In genomic region chr7:16992451-16992807, GRCm38 (mm10) we compare ENCODE assay signal across 8 mouse cellular contexts. TPM values are rescaled to one million over a fixed set of nuclear protein-coding genes. Genes with fewer than 3 reads are reported as not detected.
DNase-seq lines count a peak whose midpoint lies in the region; ATAC-seq and TF ChIP-seq lines count a peak whose summit lies in the region.

Gene Ccdc8 (plus strand): TSS chr7:16992708.

- TF ChIP-seq EP300 in stomach, postnatal 0 days (optimal IDR thresholded peaks at IDR 0.05) = no peak

- H3K9me3 ChIP-seq in erythroblast, embryonic 14.5 days (ENCODE audit: control insufficient read depth, low read length) = no peaks in the 10 kb centered on the region
- no peaks in the 10 kb centered on the region for H3K9me3 ChIP-seq in limb, embryonic 14.5 days (ENCODE audit: control insufficient read depth, low read length)
- no peaks in the 10 kb centered on the region for H3K9me3 ChIP-seq in stomach, postnatal 0 days (ENCODE audit: control insufficient read depth, low read length)

- H3K36me3 ChIP-seq in erythroblast, embryonic 14.5 days (ENCODE audit: control insufficient read depth) = peaks cover under 1% of the 10 kb centered on the region
- no peaks in the 10 kb centered on the region for H3K36me3 ChIP-seq in testis, adult 2 months (ENCODE audit: control insufficient read depth, insufficient read depth, low read length)
- H3K36me3 ChIP-seq in limb, embryonic 14.5 days (ENCODE audit: control insufficient read depth, insufficient read depth, low read length) = peaks cover 8% of the 10 kb centered on the region
- H3K36me3 ChIP-seq in stomach, postnatal 0 days (ENCODE audit: control insufficient read depth, insufficient read depth, low read length) = no peaks in the 10 kb centered on the region

- H3K4me1 ChIP-seq in erythroblast, embryonic 14.5 days (ENCODE audit: control insufficient read depth) = peaks cover 25% of the 10 kb centered on the region
- peaks cover 19% of the 10 kb centered on the region for H3K4me1 ChIP-seq in testis, adult 2 months (ENCODE audit: control insufficient read depth, insufficient read depth, low read length)
- peaks cover 56% of the 10 kb centered on the region for H3K4me1 ChIP-seq in limb, embryonic 14.5 days (ENCODE audit: control insufficient read depth, insufficient read depth, low read length)
- H3K4me1 ChIP-seq in stomach, postnatal 0 days (replicated peaks; ENCODE audit: control insufficient read depth, insufficient read depth) = peaks cover 2% of the 10 kb centered on the region; the same call in 1 of the 2 replicates

- H3K27ac ChIP-seq in testis, adult 2 months (ENCODE audit: control insufficient read depth, insufficient read depth, low read depth, low read length) = peak within 1 kb of the TSS; percentile 3; the same call in 1 of the 2 replicates
- peak within 1 kb of the TSS; percentile 92 for H3K27ac ChIP-seq in limb, embryonic 14.5 days (replicated peaks; ENCODE audit: low read depth, low read length)
- H3K27ac ChIP-seq in stomach, postnatal 0 days (replicated peaks) = peak within 1 kb of the TSS; percentile 85

- no peak for TF ChIP-seq CTCF in testis, adult 2 months (IDR thresholded peaks at IDR 0.05; ENCODE audit: control insufficient read depth, insufficient read depth, insufficient replicate concordance, low read depth, low read length)
- TF ChIP-seq CTCF in stomach, postnatal 0 days (IDR thresholded peaks at IDR 0.05; ENCODE audit: low read depth) = no peak

- H3K27me3 ChIP-seq in erythroblast, embryonic 14.5 days (ENCODE audit: control insufficient read depth) = peaks cover 22% of the 10 kb centered on the region
- H3K27me3 ChIP-seq in testis, adult 2 months (ENCODE audit: control insufficient read depth, insufficient read depth, low read length) = no peaks in the 10 kb centered on the region
- H3K27me3 ChIP-seq in limb, embryonic 14.5 days (ENCODE audit: control insufficient read depth, insufficient read depth, low read length) = no peaks in the 10 kb centered on the region
- no peaks in the 10 kb centered on the region for H3K27me3 ChIP-seq in stomach, postnatal 0 days (ENCODE audit: control insufficient read depth, insufficient read depth, low read length)

- peak within 1 kb of the TSS; percentile 55 for H3K4me3 ChIP-seq in erythroblast, embryonic 14.5 days (replicated peaks)
- H3K4me3 ChIP-seq in testis, adult 2 months (ENCODE audit: control insufficient read depth, low read depth, low read length) = no peak within 1 kb of the TSS
- peak within 1 kb of the TSS; percentile 75 for H3K4me3 ChIP-seq in limb, embryonic 14.5 days (replicated peaks; ENCODE audit: low read length)
- peak within 1 kb of the TSS; percentile 57 for H3K4me3 ChIP-seq in stomach, postnatal 0 days (ENCODE audit: low read depth, low read length)

- WGBS in limb, embryonic 14.5 days = 93% methylated on average over 5 of the region's 5 CpGs
- 94% methylated on average over 5 of the region's 5 CpGs for WGBS in stomach, postnatal 0 days

- TF ChIP-seq POLR2A in testis, adult 2 months (IDR thresholded peaks at IDR 0.05; ENCODE audit: control insufficient read depth, low read depth, low read length) = no peak
- no peak for TF ChIP-seq POLR2A in limb, embryonic 14.5 days (IDR thresholded peaks at IDR 0.05; ENCODE audit: borderline replicate concordance, extremely low read depth, insufficient read depth, insufficient read length)

- no peak for ATAC-seq in erythroblast, adult 5-6 weeks (replicated peaks; ENCODE audit: low FRiP score, poor library complexity, severe bottlenecking)
- no peak for ATAC-seq in limb, embryonic 14.5 days (ENCODE audit: low FRiP score, low read depth)
- ATAC-seq in stomach, postnatal 0 days (ENCODE audit: low FRiP score, low TSS enrichment) = no peak

- H3K9ac ChIP-seq in limb, embryonic 14.5 days (ENCODE audit: low read depth, low read length, severe bottlenecking) = peak within 1 kb of the TSS; percentile 85; the same call in 1 of the 2 replicates
- H3K9ac ChIP-seq in stomach, postnatal 0 days (ENCODE audit: low read length) = peak within 1 kb of the TSS; percentile 70

- DNase-seq in testis, postnatal 14 days (ENCODE audit: low spot score) = no peak
- DNase-seq in limb, embryonic 14.5 days (ENCODE audit: low spot score) = no peak
- DNase-seq in stomach, postnatal 0 days (ENCODE audit: low spot score) = no peak
- DNase-seq in frontal cortex, postnatal 36 days (ENCODE audit: low spot score in 2 of 2) = no peak
- DNase-seq in cerebellum, adult 11-12 months = no peak

- peak within 1 kb of the TSS; percentile 86 for H3K4me2 ChIP-seq in limb, embryonic 14.5 days (replicated peaks; ENCODE audit: low read depth, low read length, severe bottlenecking)
- H3K4me2 ChIP-seq in stomach, postnatal 0 days (replicated peaks; ENCODE audit: low read depth) = peak within 1 kb of the TSS; percentile 67

RNA-seq across cellular contexts. Expression of gene Ccdc8, which starts in this region (rescaled TPM):
- 0.05 and 0.08 TPM in 2 replicates for polyA plus RNA-seq in erythroblast, embryonic 14.5 days (2012)
- 0.19 TPM in 1 of 2 replicates, not detected in the other for total RNA-seq in erythroblast, adult 5-6 weeks (2015; ENCODE audit: low replicate concordance)
- total RNA-seq in erythroblast, adult 5-6 weeks (2017; ENCODE audit: low replicate concordance) = 0.14 and 1.0 TPM in 2 replicates
- polyA plus RNA-seq in testis, adult 2 months (2012; rRNA removed) = 1.6 TPM in 2 replicates
- polyA plus RNA-seq in limb, embryonic 14.5 days (2012; rRNA removed) = 39.7 and 40.7 TPM in 2 replicates
- polyA plus RNA-seq in limb, embryonic 14.5 days (2014; fragmentation: Nextera tagmentation; extraction: Ambion mirVana) = 25.5 and 27.2 TPM in 2 replicates
- 4.7 and 6.7 TPM in 2 replicates for polyA plus RNA-seq in stomach, postnatal 0 days (2015; fragmentation: Nextera tagmentation; extraction: Ambion mirVana)

Comparison
In these comparisons a context has a peak if more than half of its experiments do, and no peak if none do; other contexts are left out.
1. H3K27ac ChIP-seq: peak in every context shown above with its lines; median percentile 92 in limb, embryonic 14.5 days; 85 in stomach, postnatal 0 days; 3 in testis, adult 2 months.